In genomic region chr11:77491502-77492291, GRCm38 (mm10) we compare ENCODE assay signal across 8 mouse cellular contexts. TPM values are rescaled to one million over a fixed set of nuclear protein-coding genes. Genes with fewer than 3 reads are reported as not detected.
A peak's percentile ranks its signal among the peaks of the same experiment; 100 is the strongest.
DNase-seq lines count a peak whose midpoint lies in the region; ATAC-seq and TF ChIP-seq lines count a peak whose summit lies in the region.
"Had no signal": no experiment of that assay in that cellular context is flagged by ENCODE, and none has a peak within 500 bp of the region (broad histone marks: within the 10 kb centered on the region; RNA-seq: fewer than 3 reads in every experiment).

No protein-coding gene starts in this region.

- H3K4me2 ChIP-seq in kidney, embryonic 14.5 days (replicated peaks; ENCODE audit: low read depth, low read length) = peak overlapping the region; percentile 95
- peak overlapping the region; percentile 88 for H3K4me2 ChIP-seq in lung, embryonic 16.5 days (ENCODE audit: low read depth, low read length)

- peak overlapping the region; percentile 51 for H3ac ChIP-seq in C2C12 (ENCODE audit: control insufficient read depth, insufficient read length, low read depth)

- no peak for DNase-seq in ES-E14 (ENCODE audit: low read depth, low spot score)
- DNase-seq in heart, adult 8-10 months (ENCODE audit: low spot score) = peak; percentile 74
- peak; percentile 60 for DNase-seq in right cerebral cortex, postnatal 25 days

- peak; percentile 10; the same call in 1 of the 2 replicates for ATAC-seq in common myeloid progenitor, adult 5-6 weeks (replicated peaks; ENCODE audit: low read depth, poor library complexity, severe bottlenecking)
- peak; percentile 75 for ATAC-seq in kidney, embryonic 14.5 days (ENCODE audit: low FRiP score, low TSS enrichment)
- ATAC-seq in lung, embryonic 16.5 days (ENCODE audit: low read depth) = peak; percentile 77

- WGBS in kidney, embryonic 14.5 days = 0% methylated on average over 23 of the region's 23 CpGs
- under 1% methylated on average over 23 of the region's 23 CpGs for WGBS in lung, embryonic 16.5 days

- H3K79me2 ChIP-seq in C2C12 (ENCODE audit: control insufficient read depth, insufficient read depth) = peaks cover 71% of the 10 kb centered on the region

- H3K27me3 ChIP-seq in C2C12 (ENCODE audit: control insufficient read depth, insufficient read depth, insufficient read length) = no peaks in the 10 kb centered on the region
- no peaks in the 10 kb centered on the region for H3K27me3 ChIP-seq in kidney, embryonic 14.5 days (ENCODE audit: control insufficient read depth, insufficient read depth, low read length)
- no peaks in the 10 kb centered on the region for H3K27me3 ChIP-seq in lung, embryonic 16.5 days (ENCODE audit: control insufficient read depth, insufficient read depth, low read depth, low read length)

- H3K79me3 ChIP-seq in C2C12 (ENCODE audit: low read depth) = peaks cover 57% of the 10 kb centered on the region

- no peak overlapping the region for H3K27ac ChIP-seq in ES-E14 (ENCODE audit: insufficient read depth, low read depth, low read length, poor library complexity, severe bottlenecking)
- H3K27ac ChIP-seq in kidney, embryonic 14.5 days (ENCODE audit: low read depth, low read length) = peak overlapping the region; percentile 87
- H3K27ac ChIP-seq in lung, embryonic 16.5 days (ENCODE audit: low read length) = peak overlapping the region; percentile 87

- H3K9ac ChIP-seq in ES-E14 (ENCODE audit: insufficient read depth, low read depth, low read length, poor library complexity, severe bottlenecking) = peak overlapping the region; percentile 45
- peak overlapping the region; percentile 93 for H3K9ac ChIP-seq in kidney, embryonic 14.5 days (ENCODE audit: low read depth, low read length)
- peak overlapping the region; percentile 85 for H3K9ac ChIP-seq in lung, embryonic 16.5 days (ENCODE audit: low read length)

- TF ChIP-seq CTCF in C2C12 (IDR thresholded peaks at IDR 0.05; ENCODE audit: control insufficient read depth, insufficient read depth, insufficient read length) = no peak

- H3K4me3 ChIP-seq in C2C12 (ENCODE audit: insufficient read depth, poor library complexity, severe bottlenecking) (peak overlapping the region; percentile 69), ES-E14 (ENCODE audit: insufficient read depth in 1 of 2, low read depth in 1 of 2, low read length in 2 of 2, poor library complexity in 1 of 2, severe bottlenecking in 1 of 2) (peak overlapping the region; percentile 70 to 94)
- H3K4me3 ChIP-seq in kidney, embryonic 14.5 days (ENCODE audit: low read length) = peak overlapping the region; percentile 89
- peak overlapping the region; percentile 88 for H3K4me3 ChIP-seq in lung, embryonic 16.5 days (ENCODE audit: low read length)

- H3K36me3 ChIP-seq in C2C12 (ENCODE audit: control insufficient read depth, insufficient read depth) (peaks cover 7% of the 10 kb centered on the region), ES-E14 (ENCODE audit: control insufficient read depth, insufficient read depth, low read length, poor library complexity, severe bottlenecking) (no peaks in the 10 kb centered on the region)
- no peaks in the 10 kb centered on the region for H3K36me3 ChIP-seq in kidney, embryonic 14.5 days (ENCODE audit: control insufficient read depth, insufficient read depth, low read length)
- no peaks in the 10 kb centered on the region for H3K36me3 ChIP-seq in lung, embryonic 16.5 days (ENCODE audit: control insufficient read depth, insufficient read depth, low read length)

- peaks cover 13 to 25% of the 10 kb centered on the region in 2 experiments for H3K4me1 ChIP-seq in ES-E14 (ENCODE audit: control insufficient read depth in 2 of 2, insufficient read depth in 2 of 2, low read length in 2 of 2, poor library complexity in 1 of 2)
- peaks cover 49% of the 10 kb centered on the region for H3K4me1 ChIP-seq in kidney, embryonic 14.5 days (ENCODE audit: control insufficient read depth, insufficient read depth, low read length)
- peaks cover 61% of the 10 kb centered on the region for H3K4me1 ChIP-seq in lung, embryonic 16.5 days (replicated peaks; ENCODE audit: control insufficient read depth, insufficient read depth, low read length)

- H3K9me3 ChIP-seq in ES-E14 (ENCODE audit: control insufficient read depth, insufficient read depth, low read depth, low read length) = no peaks in the 10 kb centered on the region
- no peaks in the 10 kb centered on the region for H3K9me3 ChIP-seq in kidney, embryonic 14.5 days (ENCODE audit: control insufficient read depth, low read length)
- no peaks in the 10 kb centered on the region for H3K9me3 ChIP-seq in lung, embryonic 16.5 days (ENCODE audit: control insufficient read depth, low read length)

- in situ Hi-C loops in ES-E14 (cut with MboI; ENCODE audit: low sequenced_read_pairs in 2 of 2, unreplicated experiment in 2 of 2) = no loop called here

TF ChIP-seq in C2C12, 6 proteins besides CTCF, POLR2A, EP300 and RAD21:
- TF ChIP-seq USF1 (IDR thresholded peaks at IDR 0.05; ENCODE audit: low read depth) (peak; percentile 41), FOSL1 (IDR thresholded peaks at IDR 0.05; ENCODE audit: insufficient read depth, low read length, poor library complexity, severe bottlenecking) (no peak), MYOD1 (IDR thresholded peaks at IDR 0.05; ENCODE audit: control insufficient read depth, insufficient read length, low read depth) (peak; percentile 19), CEBPB (IDR thresholded peaks at IDR 0.05; ENCODE audit: low read depth) (no peak), MYOG (IDR thresholded peaks at IDR 0.05; ENCODE audit: control insufficient read depth, extremely low read depth, insufficient read length) (no peak), MAX (IDR thresholded peaks at IDR 0.05) (peak; percentile 97)

TF ChIP-seq in ES-E14, 5 proteins besides CTCF, POLR2A, EP300 and RAD21:
- TF ChIP-seq HCFC1 (IDR thresholded peaks at IDR 0.05; ENCODE audit: borderline replicate concordance, insufficient read depth, low read length) = no peak
- TF ChIP-seq ZNF384 (IDR thresholded peaks at IDR 0.05; ENCODE audit: low read depth, low read length) = no peak
- TF ChIP-seq CHD2 (IDR thresholded peaks at IDR 0.05; ENCODE audit: low read depth, low read length) = no peak
- TF ChIP-seq ZC3H11A (IDR thresholded peaks at IDR 0.05; ENCODE audit: borderline replicate concordance, low read depth, low read length) = no peak
- no peak for TF ChIP-seq MAFK (IDR thresholded peaks at IDR 0.05; ENCODE audit: insufficient read depth, low read depth, low read length)
TF ChIP-seq in ES-E14: peak in this region for 0.

RNA-seq across cellular contexts. Expression of gene Git1, which starts 1.7 kb away (rescaled TPM):
- 56.7 TPM for polyA plus RNA-seq in C2C12 (2012; fragmentation: generic; extraction: Trizol)
- 43.1 and 55.2 TPM in 2 replicates for total RNA-seq in ES-E14 (2012; rRNA removed)
- 22.4 and 24.1 TPM in 2 replicates for total RNA-seq in common myeloid progenitor, adult 5-6 weeks (2017)
- total RNA-seq in heart, adult 8-10 months (2022) = 10 to 100 TPM; 53.5 to 63.3 (median 57.1) TPM
- 18.1 and 19.3 TPM in 2 replicates for polyA plus RNA-seq in kidney, embryonic 14.5 days (2014; fragmentation: Nextera tagmentation; extraction: Ambion mirVana)
- 9.1 and 9.2 TPM in 2 replicates for polyA plus RNA-seq in lung, embryonic 16.5 days (2015; fragmentation: Nextera tagmentation; extraction: Ambion mirVana)

RNA-seq across cellular contexts. Expression of gene Ankrd13b, which starts 2.2 kb away (rescaled TPM):
- polyA plus RNA-seq in C2C12 (2012; fragmentation: generic; extraction: Trizol) = 64.3 TPM
- 7.0 and 10.7 TPM in 2 replicates for total RNA-seq in ES-E14 (2012; rRNA removed)
- total RNA-seq in common myeloid progenitor, adult 5-6 weeks (2017) = 8.7 and 10.5 TPM in 2 replicates
- total RNA-seq in heart, adult 8-10 months (2022) = 10 to 100 TPM in 2 of 4 experiments, 1 to 10 TPM in 2; 7.5 to 11.6 (median 9.9) TPM
- polyA plus RNA-seq in kidney, embryonic 14.5 days (2014; fragmentation: Nextera tagmentation; extraction: Ambion mirVana) = 6.8 and 8.6 TPM in 2 replicates
- 2.8 and 3.0 TPM in 2 replicates for polyA plus RNA-seq in lung, embryonic 16.5 days (2015; fragmentation: Nextera tagmentation; extraction: Ambion mirVana)

RNA-seq across cellular contexts. Expression of gene Abhd15, which starts 23.2 kb away (rescaled TPM):
- polyA plus RNA-seq in C2C12 (2012; fragmentation: generic; extraction: Trizol) = 1.5 TPM
- 1.6 and 1.7 TPM in 2 replicates for total RNA-seq in ES-E14 (2012; rRNA removed)
- total RNA-seq in common myeloid progenitor, adult 5-6 weeks (2017) = 5.9 and 9.4 TPM in 2 replicates
- total RNA-seq in heart, adult 8-10 months (2022) = 1 to 10 TPM; 1.7 to 3.2 (median 2.2) TPM
- 1.4 and 2.6 TPM in 2 replicates for polyA plus RNA-seq in kidney, embryonic 14.5 days (2014; fragmentation: Nextera tagmentation; extraction: Ambion mirVana)
- 3.9 and 4.0 TPM in 2 replicates for polyA plus RNA-seq in lung, embryonic 16.5 days (2015; fragmentation: Nextera tagmentation; extraction: Ambion mirVana)

RNA-seq across cellular contexts. Expression of gene Trp53i13, which starts 24.1 kb away (rescaled TPM):
- polyA plus RNA-seq in C2C12 (2012; fragmentation: generic; extraction: Trizol) = 18.2 TPM
- 18.4 and 23.5 TPM in 2 replicates for total RNA-seq in ES-E14 (2012; rRNA removed)
- 3.1 and 3.5 TPM in 2 replicates for total RNA-seq in common myeloid progenitor, adult 5-6 weeks (2017)
- total RNA-seq in heart, adult 8-10 months (2022) = 10 to 100 TPM; 10.5 to 12.4 (median 11.4) TPM
- polyA plus RNA-seq in kidney, embryonic 14.5 days (2014; fragmentation: Nextera tagmentation; extraction: Ambion mirVana) = 36.9 and 37.4 TPM in 2 replicates
- polyA plus RNA-seq in lung, embryonic 16.5 days (2015; fragmentation: Nextera tagmentation; extraction: Ambion mirVana) = 31.3 and 32.2 TPM in 2 replicates

RNA-seq across cellular contexts. Expression of gene Gm10392, which starts 27.3 kb away (rescaled TPM):
- not detected for polyA plus RNA-seq in C2C12 (2012; fragmentation: generic; extraction: Trizol)
- 0.26 TPM in 1 of 2 replicates, not detected in the other for total RNA-seq in ES-E14 (2012; rRNA removed)
- total RNA-seq in common myeloid progenitor, adult 5-6 weeks (2017) = 0.82 and 0.92 TPM in 2 replicates
- total RNA-seq in heart, adult 8-10 months (2022) = not detected
- polyA plus RNA-seq in kidney, embryonic 14.5 days (2014; fragmentation: Nextera tagmentation; extraction: Ambion mirVana) = not detected in 2 replicates
- 0.18 TPM in 1 of 2 replicates, not detected in the other for polyA plus RNA-seq in lung, embryonic 16.5 days (2015; fragmentation: Nextera tagmentation; extraction: Ambion mirVana)
- total RNA-seq: layer of hippocampus, adult 18-20 months had no signal

Comparison
In these comparisons a context has a peak if more than half of its experiments do, and no peak if none do; other contexts are left out.
1. ATAC-seq: peak in every context shown above with its lines; median percentile 77 in lung, embryonic 16.5 days; 75 in kidney, embryonic 14.5 days; 10 in common myeloid progenitor, adult 5-6 weeks.